Mouse (Mus musculus): ENCODE measurements around the gene Ckap2l.
A peak's percentile ranks its signal among the peaks of the same experiment; 100 is the strongest.

Gene Ckap2l

GRCm38 (mm10) chr2:129233218-129233617 lies 63.8 kb downstream of the Ckap2l start:
- no peak for DNase-seq

GRCm38 (mm10) chr2:129232484-129232883 lies 64.5 kb downstream of the Ckap2l start:
- no peak for DNase-seq

- DNase-seq = peak; percentile 40
These were observed 65.0 kb downstream of the Ckap2l start for GRCm38 (mm10) chr2:129232023-129232422.

GRCm38 (mm10) chr2:129229316-129229715 lies 67.7 kb downstream of the Ckap2l start:
- DNase-seq = no peak

- no peak for DNase-seq
These were observed 68.4 kb downstream of the Ckap2l start for GRCm38 (mm10) chr2:129228571-129228970.

GRCm38 (mm10) chr2:129227709-129228108 lies 69.3 kb downstream of the Ckap2l start:
- DNase-seq = no peak

- no peak for DNase-seq
These were observed 69.9 kb downstream of the Ckap2l start for GRCm38 (mm10) chr2:129227011-129227529.

- no peak for DNase-seq
These were observed 70.6 kb downstream of the Ckap2l start for GRCm38 (mm10) chr2:129226296-129226851.

- no peak for DNase-seq
These were observed 71.7 kb downstream of the Ckap2l start for GRCm38 (mm10) chr2:129225251-129225819.

- no peak for DNase-seq
These were observed 72.8 kb downstream of the Ckap2l start for GRCm38 (mm10) chr2:129224178-129224577.

- no peak for DNase-seq
These were observed 75.8 kb downstream of the Ckap2l start for GRCm38 (mm10) chr2:129221097-129221632.

- DNase-seq = no peak
These were observed 78.4 kb downstream of the Ckap2l start for GRCm38 (mm10) chr2:129218537-129219105.

All from right cerebral cortex, postnatal 4 days (tissue).